Mouse (Mus musculus) layer of hippocampus, postnatal 14 days (tissue): ENCODE data around the gene Tmem39a. TPM values are rescaled to one million over a fixed set of nuclear protein-coding genes. Genes with fewer than 3 reads are reported as not detected.
A peak's percentile ranks its signal among the peaks of the same experiment; 100 is the strongest.

Experiments
- DNase-seq, 2 experiments: peaks; one replicate each; pipeline ENCODE4 v3.0.0; 2021 to 2022; ENCODE audit warnings: low spot score in 2 of 2, mixed read lengths in 1 of 2
- long read RNA-seq, 2 experiments: library from polyadenylated mRNA; stranded (forward); transcript quantifications; one replicate each; pipeline ENCODE4 v2.0.0; 2021
- total RNA-seq, 2 experiments: library from RNA; stranded (reverse); gene quantifications; 2 replicates each; pipeline ENCODE4 v1.2.3; 2021

Tmem39a gene
- 10 to 100 TPM; 24.0 to 25.5 TPM for total RNA-seq
- long read RNA-seq, experiment 1, partial matches to known transcripts: 0 of 3 reads
- long read RNA-seq, experiment 1, other reads (novel, unspliced or antisense): 3 of 3 reads
- long read RNA-seq, experiment 2, partial matches to known transcripts: 0 of 7 reads
- long read RNA-seq, experiment 2, other reads (novel, unspliced or antisense): 4 of 7 reads

DNA sequence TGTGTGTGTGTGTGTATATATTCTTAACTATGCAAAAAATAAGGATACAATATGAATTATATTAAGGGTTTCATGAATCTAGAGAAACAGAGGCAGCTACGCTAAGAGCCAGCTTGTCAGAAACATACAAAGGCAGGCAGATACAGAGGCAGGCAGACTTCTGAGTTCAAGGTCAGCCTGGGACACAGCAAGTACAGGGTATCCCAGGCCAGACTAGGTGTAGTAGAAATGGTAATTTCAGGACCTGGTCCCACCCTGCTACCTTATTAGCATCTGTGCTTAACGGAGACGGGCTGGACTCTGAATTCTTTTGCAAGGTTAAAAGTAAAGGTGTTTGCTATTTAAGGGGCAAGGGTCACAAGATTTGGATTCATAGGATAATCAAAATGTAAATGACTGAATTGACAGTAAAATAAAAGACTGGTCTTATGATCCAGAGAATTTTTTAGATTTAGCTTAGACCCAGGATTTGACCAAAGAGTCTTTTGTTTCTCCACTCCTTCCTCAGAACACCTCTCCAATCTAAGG is at the start of gene Tmem39a:
Gene Tmem39a, plus strand, starts transcription at position 478 of the 528 bp plus-strand sequence.
- no peak for DNase-seq

DNA sequence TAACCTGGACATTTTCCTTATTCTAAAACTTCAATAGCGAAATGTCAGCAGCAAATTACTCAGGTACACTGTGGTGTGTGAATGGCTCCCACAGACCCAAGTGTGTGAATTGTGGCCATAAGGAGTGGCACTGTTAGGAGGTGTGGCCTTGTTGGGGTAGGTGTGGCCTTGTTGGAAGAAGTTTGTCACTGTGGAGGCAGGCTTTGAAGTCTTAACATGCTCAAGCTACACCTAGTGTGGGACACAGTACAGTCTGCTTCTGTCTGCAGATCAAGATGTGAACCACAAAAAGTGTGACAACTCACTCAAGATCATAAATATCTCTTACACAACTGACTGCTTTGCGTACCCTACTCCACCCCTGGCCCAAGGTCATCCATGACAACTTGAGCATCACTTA is 47.7 kb upstream of the Tmem39a start:
- DNase-seq: no peak

DNA sequence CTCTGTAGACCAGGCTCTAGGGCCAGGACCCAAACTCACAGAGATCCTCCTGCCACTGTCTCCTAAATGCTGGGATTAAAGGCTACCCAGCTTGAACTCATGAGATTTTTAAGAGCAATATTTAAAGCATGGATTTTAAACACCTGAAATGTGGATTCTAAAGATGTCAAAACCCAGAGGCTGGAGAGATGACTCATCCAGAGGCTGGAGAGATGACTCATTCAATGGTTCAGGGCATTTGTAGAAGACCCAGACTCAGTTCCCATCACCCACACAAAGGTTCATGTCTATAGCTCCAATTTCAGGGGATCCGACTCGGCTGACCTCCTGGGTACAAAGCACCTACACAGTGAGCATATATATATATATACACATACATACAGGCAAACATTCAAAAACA is 39.4 kb upstream of the Tmem39a start:
- no peak for DNase-seq

DNA sequence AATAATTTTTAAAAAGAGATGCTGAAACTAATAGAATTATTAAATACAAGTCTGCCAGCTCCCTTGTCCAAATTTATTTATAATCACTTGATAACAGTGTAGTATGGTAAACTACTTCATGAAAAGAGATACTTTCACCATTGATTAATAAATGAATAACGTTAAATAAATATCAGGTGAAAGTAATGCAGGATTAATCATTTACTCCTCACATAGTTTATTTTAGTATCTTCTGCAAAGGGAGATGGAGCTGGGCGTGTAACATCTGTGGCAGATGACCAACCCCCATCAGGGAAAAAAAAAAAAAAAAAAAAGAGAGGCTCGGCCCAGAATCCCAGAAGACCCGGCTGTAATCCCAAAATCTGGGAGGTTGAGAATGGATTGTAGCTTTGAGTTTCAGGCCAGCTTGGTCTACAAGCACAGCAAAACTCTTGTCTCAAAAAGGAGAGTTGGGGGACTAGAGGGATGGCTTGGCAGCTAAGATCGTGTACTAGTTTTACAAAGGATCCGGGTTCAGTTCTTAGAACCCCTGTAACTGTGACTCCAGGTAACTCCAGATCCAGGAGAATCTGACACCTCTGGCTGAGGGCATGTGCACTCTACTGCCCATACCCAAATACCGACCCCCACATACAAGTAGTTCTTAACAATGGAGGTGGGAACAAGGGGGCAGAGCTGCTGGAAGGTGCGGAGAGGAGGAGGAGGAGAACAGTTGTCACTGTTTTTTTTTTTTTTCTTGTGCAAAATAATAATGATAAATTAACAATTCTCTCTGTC is 37.1 kb upstream of the Tmem39a start:
- no peak for DNase-seq

DNA sequence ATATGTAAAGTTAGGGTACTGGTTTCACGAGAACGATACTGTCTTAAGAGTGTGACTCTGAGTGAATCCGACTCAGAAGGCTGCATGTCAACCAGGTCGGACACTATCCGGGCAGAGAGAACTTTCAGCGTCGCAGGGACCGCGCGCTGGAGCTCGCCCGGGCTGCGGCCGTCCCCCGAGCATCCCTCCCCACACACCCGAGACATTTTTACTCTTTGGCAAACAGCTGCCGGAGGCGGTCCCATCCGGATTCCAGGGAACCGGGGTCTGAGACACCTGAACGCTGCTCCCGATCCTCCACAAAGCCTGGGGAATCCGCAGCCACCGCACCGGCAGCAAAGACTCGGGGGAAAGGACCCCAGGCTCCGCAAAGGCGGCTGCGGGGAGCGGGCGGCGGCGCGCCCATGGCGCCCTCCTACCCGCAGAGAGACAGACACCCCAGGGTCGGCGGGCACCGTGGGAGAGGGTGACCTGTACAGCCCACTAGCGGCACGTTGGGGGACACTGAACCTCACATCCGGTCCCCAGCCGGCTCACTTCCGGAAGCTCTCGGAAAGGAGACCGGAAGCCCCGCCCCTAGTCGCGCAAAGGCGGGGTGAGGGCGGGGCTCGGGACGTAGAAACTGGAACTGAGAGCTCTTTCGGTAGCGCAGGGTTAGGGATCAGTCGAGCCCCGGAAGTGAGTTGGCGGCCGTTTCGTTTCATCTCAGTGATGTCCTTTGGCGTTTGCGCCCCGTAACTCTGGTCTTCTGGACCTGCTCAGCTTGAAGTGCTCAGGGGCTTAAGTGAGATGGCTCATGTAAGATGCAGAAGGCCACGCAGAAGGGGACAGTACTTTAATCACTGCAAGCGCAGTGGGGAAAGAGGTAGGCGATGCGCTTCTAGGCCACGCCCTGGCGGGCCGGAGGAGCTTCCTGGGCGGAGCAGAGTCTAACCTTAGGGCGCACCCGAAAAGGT is 36.1 kb upstream of the Tmem39a start, which contains the start of gene Timmdc1:
Gene Timmdc1, minus strand, starts transcription at position 535 of the 956 bp plus-strand sequence.
- peak; percentile 93 to 97 for DNase-seq

DNA sequence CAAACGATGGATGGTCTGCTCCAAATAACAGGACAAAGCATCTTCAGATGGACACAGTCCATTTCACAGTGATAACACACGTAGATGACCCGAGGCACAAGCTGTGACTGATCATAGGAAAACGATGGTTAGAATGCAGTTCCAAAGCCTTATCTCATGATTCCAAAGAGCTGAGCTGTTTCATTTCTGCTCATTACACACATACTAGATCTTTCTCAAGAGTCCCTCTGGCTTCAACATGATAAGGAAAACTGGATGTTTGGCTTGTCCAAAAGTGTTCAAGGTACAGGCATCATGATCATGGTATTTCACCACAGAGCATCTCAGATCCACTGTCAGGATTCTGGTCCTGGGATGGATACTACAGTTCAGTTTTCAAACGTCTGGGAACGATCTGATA is 32.2 kb upstream of the Tmem39a start:
- DNase-seq: no peak

DNA sequence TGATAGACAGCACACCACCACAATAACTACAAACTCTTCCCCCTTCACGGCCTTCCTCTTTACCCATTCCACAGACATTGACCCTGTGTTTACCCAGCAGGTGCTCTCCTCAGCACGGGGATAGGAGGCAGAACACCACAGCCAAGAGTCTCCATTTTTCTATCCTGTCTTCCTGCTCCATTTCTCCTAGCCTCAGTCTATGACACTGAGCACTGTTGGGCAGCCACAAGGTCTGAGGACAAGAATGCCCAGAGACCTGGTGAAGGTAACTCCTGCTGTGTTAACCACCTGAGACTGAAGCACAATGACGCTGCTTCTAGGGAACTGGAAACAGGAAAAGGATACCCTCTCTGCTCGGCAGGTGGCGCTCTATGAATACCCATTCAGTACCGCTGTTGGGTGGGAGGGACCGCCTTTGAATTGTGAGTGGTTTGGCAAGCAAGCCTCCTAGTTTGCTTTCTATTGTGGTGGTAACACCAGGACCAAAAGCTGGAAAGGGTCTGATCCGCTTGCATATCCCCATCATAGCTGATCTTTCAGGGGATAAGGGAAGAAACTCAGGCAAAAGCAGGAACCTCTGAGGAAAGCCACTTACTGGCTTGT is 21.9 kb upstream of the Tmem39a start:
- peak; percentile 71 to 74 for DNase-seq

DNA sequence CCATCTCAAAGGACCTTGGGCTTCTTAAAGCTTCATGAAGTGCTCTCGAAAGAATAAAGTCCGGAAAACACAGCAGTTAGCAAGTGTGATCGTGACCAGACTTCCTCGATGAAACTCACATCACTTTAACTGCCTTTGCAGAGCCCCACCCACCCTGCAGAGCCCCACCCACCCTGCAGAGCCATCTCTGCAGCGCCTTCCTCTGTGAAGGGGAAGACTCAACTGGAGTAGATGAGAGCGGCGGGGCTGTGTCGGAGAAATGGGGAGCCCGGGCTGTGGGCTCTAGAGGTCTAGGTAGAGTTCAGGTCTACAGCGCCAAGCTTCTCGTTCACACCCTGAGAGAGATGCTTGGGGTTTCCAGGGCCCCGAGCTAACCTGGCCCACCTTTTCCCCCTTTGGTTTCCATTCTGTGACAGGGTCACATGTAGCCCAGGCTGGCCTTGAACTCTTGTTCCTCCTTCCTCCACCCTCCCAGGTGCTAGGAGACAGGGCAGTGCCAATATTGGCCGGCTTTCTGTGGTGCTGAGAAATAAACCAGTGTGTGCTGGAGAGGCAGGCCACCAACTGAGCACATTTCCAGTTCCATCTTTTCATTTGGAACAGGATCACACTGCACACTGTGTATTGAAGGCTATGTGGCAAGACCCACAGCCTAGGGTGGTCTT is 19.6 kb upstream of the Tmem39a start:
- no peak for DNase-seq

DNA sequence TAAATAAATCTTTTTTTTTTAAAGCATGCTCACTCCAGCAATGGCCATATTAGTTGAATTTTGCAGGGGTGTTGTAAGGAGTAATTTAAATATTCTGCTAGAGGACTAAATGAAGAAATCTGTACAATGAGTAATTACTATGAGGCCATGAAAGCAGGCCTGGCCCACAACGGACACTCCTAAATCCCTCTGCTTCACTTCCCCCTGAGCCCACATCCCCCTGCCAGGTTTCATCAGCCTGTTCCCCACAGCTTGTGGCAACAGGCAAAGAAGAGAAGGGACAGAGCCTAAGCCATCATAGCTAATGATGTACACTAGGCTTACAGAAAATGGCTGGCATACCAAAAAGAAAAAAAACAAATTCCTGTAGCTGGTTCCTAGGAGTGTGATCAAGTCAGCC is 10.5 kb upstream of the Tmem39a start:
- no peak for DNase-seq

DNA sequence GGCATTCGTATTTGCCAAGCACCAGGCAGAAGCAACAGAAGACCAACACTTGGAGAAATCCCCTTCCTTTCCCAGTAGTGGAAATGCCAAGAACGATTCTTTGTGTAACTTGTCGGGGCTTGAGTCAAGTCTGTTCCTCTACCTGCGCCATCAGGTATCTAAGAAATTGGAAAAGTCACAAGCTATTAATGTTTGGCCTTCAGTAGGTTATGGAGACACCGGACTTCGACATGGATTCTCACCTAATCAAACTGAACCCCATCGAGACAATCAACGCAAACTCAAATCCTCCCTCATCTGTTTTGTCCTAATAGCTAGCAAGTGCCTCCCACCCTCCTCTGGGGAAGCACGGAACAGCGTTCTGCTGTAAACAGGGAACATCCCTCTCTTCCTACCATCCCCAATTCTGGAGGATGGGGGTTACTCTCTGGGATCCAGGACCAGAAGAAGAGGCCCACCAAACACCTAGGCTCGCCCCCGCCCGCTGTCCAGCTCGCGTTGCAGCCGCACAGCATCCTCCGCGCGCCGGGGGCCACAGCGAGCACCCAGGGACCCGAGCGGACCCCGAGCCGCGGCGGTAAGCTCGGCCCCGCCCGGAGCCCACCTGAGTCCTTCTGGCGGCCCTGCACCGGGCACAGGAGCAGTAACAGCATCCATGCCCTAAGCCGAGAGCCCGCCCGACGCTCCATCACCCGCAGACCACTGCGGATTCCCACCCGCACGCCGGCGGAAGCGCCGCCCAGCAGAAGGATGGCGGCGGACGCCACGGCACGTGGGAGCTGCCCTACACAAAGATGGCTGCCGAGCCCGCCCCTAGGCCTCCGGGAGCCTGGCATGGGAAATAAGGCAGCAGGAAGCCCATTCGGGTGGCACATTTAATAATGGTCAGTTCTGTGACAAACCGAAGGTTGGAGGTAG is 8.8 kb upstream of the Tmem39a start, which contains the start of gene Poglut1:
Gene Poglut1, minus strand, starts transcription at position 780 of the 918 bp plus-strand sequence.
- peak; percentile 82 to 86 for DNase-seq

DNA sequence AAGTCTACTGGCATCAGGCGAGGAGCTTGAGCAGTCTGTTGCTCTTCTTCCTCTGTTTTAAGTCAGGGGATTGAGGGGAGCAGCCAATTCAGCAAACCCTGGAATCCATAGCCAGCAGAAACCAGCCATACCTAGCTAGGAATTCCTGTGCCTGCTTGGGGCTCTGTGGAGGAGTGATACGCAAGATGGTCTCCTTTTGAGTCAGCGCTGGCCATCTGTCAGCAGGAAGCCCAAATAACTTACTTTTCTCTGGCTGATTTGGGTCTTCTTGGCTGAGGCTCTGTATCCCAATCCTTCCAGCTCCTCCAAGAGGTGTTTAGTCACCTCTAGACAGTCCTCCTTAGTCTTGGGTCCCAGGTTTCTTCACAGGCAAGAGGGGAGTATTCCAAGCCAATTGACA is 2.5 kb upstream of the Tmem39a start:
- no peak for DNase-seq

DNA sequence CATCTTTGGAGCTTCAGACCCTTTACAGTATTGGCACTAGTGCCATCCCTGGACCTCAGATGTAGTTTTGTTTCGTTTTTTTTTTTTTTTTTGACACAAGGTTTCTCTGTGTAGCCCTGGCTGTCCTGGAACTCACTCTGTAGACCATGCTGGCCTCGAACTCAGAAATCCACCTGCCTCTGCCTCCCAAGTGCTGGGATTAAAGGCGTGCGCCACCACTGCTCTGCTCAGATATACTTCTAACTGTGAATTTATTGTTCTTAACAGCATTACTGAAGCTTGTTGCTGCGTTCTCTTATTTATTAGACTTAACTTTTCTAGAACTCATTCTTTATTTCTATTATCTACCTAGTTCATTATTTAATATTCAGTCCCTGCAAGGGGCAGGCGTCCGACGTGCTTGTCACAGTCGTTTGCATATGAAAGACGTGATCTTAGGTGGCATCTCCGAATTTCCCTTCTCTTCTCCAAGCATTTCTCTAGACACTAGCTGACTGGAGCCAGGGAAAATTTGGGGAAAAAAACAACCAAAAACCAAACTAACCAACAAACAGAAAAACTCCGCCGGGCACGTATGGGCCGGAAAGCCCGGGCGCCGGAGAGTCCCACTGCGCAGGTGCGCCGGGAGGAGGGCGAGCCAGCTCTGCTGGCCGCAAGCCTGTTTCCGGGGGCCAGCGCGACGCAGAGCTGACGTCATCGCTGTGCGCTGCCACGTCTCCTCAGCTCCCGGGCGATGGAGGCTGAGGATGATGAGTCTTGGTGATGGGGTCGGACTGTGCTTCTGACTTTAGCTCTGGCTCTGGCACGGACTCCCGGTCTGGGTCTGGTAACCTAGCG is 3.9 kb downstream of the Tmem39a start:
- DNase-seq: peak; percentile 95 to 96

DNA sequence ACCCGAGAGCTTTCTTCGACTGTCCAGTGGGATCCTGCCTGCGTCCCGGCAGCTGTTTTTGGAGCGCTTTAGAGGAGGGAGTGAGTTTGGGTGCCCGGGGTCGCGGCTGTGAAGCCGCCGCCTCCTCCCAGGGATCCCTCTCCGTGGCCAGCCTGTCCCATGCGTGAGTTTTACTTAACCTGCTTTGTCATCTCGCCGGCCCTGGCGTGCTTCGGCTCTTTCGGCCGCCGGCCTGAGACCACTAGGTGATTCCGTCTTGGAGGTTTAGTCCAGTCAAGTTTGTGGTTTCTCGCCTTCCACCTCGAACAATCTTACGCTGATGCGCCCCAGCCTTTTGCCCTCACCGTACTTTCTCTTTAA is 4.5 kb downstream of the Tmem39a start:
- DNase-seq: no peak

DNA sequence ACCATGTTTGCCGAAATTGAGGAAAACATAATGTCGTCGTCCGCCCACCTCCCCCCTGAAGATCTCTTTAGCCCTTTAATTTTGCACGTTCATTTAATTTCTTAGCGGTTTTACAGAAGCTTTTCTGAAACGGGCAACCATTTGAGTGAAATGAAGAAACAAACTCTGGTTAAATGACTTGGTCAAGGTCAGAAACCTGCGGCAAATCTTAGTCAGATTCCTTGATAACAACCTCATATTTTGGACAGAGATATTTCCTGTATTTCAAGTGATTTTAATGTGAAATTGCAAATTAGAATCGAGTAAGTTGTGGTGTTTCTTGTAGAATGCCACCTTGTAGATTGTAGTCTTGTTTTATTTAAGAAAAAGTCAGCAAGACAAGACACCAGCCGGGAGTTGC is 5.0 kb downstream of the Tmem39a start:
- DNase-seq: no peak

DNA sequence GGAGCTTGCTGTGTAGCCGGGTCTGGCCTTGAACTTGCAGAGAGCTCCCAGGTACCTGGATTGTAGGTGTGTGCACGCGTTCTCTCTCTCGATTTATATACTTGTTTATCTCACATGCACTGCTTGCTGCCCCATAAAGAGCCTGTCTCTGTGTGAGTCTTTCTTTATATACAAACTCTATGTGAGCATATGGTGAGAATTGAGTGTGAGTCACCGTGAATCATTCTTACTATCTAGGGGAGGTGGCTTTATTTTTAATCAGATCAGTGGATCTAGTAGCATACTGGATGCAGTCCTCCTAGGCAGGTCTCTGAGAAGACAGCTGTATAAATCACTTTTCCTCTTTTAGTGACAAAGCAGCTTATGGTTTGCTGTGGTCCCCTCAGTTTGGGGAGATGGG is 9.7 kb downstream of the Tmem39a start:
- DNase-seq: no peak

DNA sequence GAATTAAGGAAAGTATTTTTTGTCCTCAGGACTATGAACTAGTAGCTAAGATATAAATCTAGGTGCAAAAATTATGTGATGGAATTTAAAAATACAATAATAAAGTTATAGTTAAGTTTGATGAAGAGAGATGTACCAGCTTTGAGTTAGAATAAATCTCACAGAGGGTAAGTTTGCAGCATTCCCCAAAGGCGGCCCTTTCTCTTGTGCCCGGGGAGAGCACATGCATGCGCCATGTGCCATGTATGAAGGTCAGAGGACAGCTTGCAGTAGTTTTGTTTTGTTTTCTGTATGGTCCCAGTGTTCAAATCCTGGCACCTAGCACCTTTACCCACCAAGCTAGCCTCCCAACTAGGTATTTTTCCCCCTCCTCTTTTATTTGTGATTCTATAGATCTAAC is 13.0 kb downstream of the Tmem39a start:
- DNase-seq: no peak

DNA sequence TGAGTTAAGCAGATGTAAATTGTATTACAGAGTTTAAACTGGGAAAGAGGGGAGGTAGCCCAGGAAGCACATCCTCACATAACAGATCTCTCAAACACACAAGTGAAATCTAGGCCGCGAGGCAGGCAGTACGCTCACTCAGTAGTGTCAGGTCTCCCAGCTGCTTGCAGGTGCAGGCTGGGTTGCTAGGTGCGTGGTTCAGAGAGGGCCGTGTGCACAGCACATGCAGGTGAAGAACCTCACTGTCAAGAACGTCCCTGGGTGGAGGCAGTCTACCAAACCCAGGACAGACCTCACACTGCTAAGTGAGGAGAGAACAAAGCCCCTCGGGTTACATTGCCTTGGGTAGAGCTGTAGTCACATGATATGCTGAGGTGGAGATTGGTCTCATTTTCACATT is 26.3 kb downstream of the Tmem39a start:
- DNase-seq: no peak

DNA sequence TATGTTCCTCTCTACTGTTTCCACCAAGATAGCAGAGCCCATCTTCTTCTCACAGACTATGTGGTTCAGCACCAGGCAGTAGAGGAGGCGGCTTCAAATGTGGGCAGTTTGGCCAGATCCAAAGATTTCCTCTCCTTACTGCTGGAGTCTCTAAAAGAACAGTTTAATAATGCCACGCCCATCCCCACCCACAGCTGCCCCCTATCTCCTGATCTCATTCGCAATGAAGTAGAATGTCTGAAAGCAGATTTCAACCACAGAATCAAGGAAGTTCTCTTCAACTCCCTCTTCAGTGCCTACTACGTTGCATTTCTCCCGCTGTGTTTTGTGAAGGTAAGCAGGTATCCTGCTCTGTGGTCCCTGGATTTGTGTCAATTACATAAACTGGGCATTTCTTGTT is 26.7 kb downstream of the Tmem39a start:
- DNase-seq: no peak
